Mouse (Mus musculus) embryonic fibroblast, embryonic 13.5 days (primary cell): ENCODE measurements around the gene Strip2.

Source experiments
- CTCF ChIP-seq: IDR thresholded peaks from 2 replicates; pipeline ENCODE4 v1.5.1; 2011; ENCODE audit warnings: mild to moderate bottlenecking, control low read depth, low read length, moderate library complexity, borderline replicate concordance; ENCODE audit not compliant: insufficient read depth
- POLR2A ChIP-seq: IDR thresholded peaks from 2 replicates; pipeline ENCODE4 v1.6.1; 2011; ENCODE audit warnings: low read depth, mild to moderate bottlenecking, control low read depth, low read length, moderate library complexity

DNA sequence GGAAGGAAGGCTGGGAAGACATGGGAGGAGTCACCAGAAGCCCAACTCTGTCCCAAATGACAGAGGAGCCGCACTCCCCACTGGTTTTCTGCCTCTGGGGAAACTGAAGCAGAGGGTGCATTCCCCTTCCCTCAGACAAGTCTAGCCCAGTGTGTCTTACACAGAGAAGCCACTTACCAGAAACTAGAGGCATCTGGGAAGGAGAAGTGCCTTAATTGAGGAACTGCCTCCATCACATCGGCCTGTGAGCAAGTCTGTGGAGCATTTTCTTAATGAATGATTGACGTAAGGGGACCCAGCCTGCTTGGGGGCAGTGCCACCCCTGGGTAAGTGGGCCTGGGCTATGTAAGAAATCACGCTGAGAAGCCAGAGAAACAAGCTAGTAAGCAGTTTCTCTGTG lies 82.0 kb downstream of the Strip2 start:
- TF ChIP-seq CTCF (no peak), POLR2A (no peak)
